Mouse (Mus musculus) hindbrain, postnatal 0 days (tissue): ENCODE results near the gene Bloc1s1. TPM values are rescaled to one million over a fixed set of nuclear protein-coding genes. Genes with fewer than 3 reads are reported as not detected.
A peak's percentile ranks its signal among the peaks of the same experiment; 100 is the strongest.

ENCODE experiments used
- ATAC-seq: fragments of 200-750 bp; cut with Nextera tagmentation; 2 replicates; pipeline ENCODE4 v1.8.0; 2017; ENCODE audit warnings: mild to moderate bottlenecking, moderate TSS enrichment, moderate library complexity
- DNase-seq: peaks from one replicate; pipeline ENCODE4 v3.0.0-alpha.2; 2015; ENCODE audit warnings: low spot score
- H3K27ac ChIP-seq: fragments of 300-500 bp; sonication (generic); 2 replicates; pipeline ENCODE4 v1.5.1; 2014; ENCODE audit warnings: mild to moderate bottlenecking
- H3K27me3 ChIP-seq: fragments of 300-500 bp; sonication (generic); 2 replicates; pipeline ENCODE4 v1.6.1; 2014; ENCODE audit warnings: low read length, mixed read lengths; ENCODE audit not compliant: insufficient read depth
- H3K36me3 ChIP-seq: fragments of 300-500 bp; sonication (generic); 2 replicates; pipeline ENCODE4 v1.6.1; 2014; ENCODE audit warnings: low read length, mixed read lengths; ENCODE audit not compliant: insufficient read depth
- H3K4me1 ChIP-seq: fragments of 300-500 bp; sonication (generic); 2 replicates; pipeline ENCODE4 v1.6.1; 2014; ENCODE audit warnings: antibody characterized with exemption, low read length, mixed read lengths; ENCODE audit not compliant: insufficient read depth
- H3K4me2 ChIP-seq: fragments of 300-500 bp; sonication (generic); 2 replicates; pipeline ENCODE4 v1.6.1; 2014; ENCODE audit warnings: low read depth, mild to moderate bottlenecking, low read length, moderate library complexity, mixed read lengths
- H3K4me3 ChIP-seq: fragments of 300-500 bp; sonication (generic); 2 replicates; pipeline ENCODE4 v1.5.1; 2014; ENCODE audit warnings: low read length
- H3K9ac ChIP-seq: fragments of 300-500 bp; sonication (generic); replicated peaks from 2 replicates; pipeline ENCODE4 v1.6.1; 2014; ENCODE audit warnings: mild to moderate bottlenecking, low read length, moderate library complexity, mixed read lengths
- H3K9me3 ChIP-seq: fragments of 300-500 bp; sonication (generic); 2 replicates; pipeline ENCODE4 v1.6.1; 2016; ENCODE audit warnings: low read length, mixed read lengths
- CTCF ChIP-seq: IDR thresholded peaks from 2 replicates; pipeline ENCODE4 v1.5.1; 2016; ENCODE audit warnings: antibody characterized with exemption, control low read depth, low read depth
- whole genome bisulfite sequencing: fragments of 180-500 bp; shearing (Covaris S2); extraction: QIAGEN DNeasy Blood & Tissue Kit; methylation state at CpG from one replicate; pipeline ENCODE4 v1.1.7; 2014; 5-methylcytosine and 5-hydroxymethylcytosine counted together
- polyA plus RNA-seq: library from polyadenylated mRNA; unstranded; fragments of >200 nt; fragmentation: Nextera tagmentation; extraction: Ambion mirVana; gene quantifications from 2 replicates; pipeline ENCODE4 v1.2.1, GENCODE M21; 2015
- total RNA-seq: library from RNA; depleted of rRNA; stranded (reverse); fragments of >200 nt; gene quantifications from 2 replicates; pipeline ENCODE4 v1.2.3, GENCODE M21; 2014; rRNA removed

Gene Bloc1s1
- total and polyA plus RNA-seq, 2 experiments from 2014 or later: 97.6 to 298 TPM

GRCm38 (mm10) chr10:128888941-128889827 is 34.7 kb downstream of the Bloc1s1 start:
- Histone ChIP-seq H3K36me3 (peaks cover 7% of the 10 kb centered on the region; the same call in 1 of the 2 replicates), H3K9me3 (no peaks in the 10 kb centered on the region), H3K9ac (peak overlapping the region; percentile 46), H3K4me1 (peaks cover 22% of the 10 kb centered on the region), H3K27me3 (no peaks in the 10 kb centered on the region), H3K4me3 (peak overlapping the region; percentile 31), H3K27ac (no peak overlapping the region; the same call in 1 of the 2 replicates), H3K4me2 (peak overlapping the region; percentile 86)
- peak; percentile 8 for ATAC-seq
- DNase-seq: peak; percentile 73
- no peak for TF ChIP-seq CTCF
- 0% methylated on average over 6 of the region's 7 CpGs for WGBS

GRCm38 (mm10) chr10:128882067-128882466 is 41.8 kb downstream of the Bloc1s1 start:
- no peak overlapping the region for H3K4me2 ChIP-seq
- TF ChIP-seq CTCF: no peak
- no peaks in the 10 kb centered on the region for H3K4me1 ChIP-seq
- DNase-seq: no peak
- no peaks in the 10 kb centered on the region for H3K9me3 ChIP-seq
- peaks cover 12% of the 10 kb centered on the region; the same call in 1 of the 2 replicates for H3K36me3 ChIP-seq
- no peak for ATAC-seq
- H3K4me3 ChIP-seq: no peak overlapping the region
- 81% methylated on average over 5 of the region's 5 CpGs for WGBS
- H3K27me3 ChIP-seq: no peaks in the 10 kb centered on the region
- H3K27ac ChIP-seq: no peak overlapping the region
- H3K9ac ChIP-seq: no peak overlapping the region

- H3K9ac ChIP-seq: no peak overlapping the region
- H3K4me3 ChIP-seq: no peak overlapping the region
- H3K4me2 ChIP-seq: no peak overlapping the region
- no peak overlapping the region for H3K27ac ChIP-seq
- DNase-seq (no peak), ATAC-seq (no peak)
- WGBS: 81% methylated on average over 2 of the region's 2 CpGs
- TF ChIP-seq CTCF: no peak
- no peaks in the 10 kb centered on the region for H3K27me3 ChIP-seq
- peaks cover 12% of the 10 kb centered on the region; the same call in 1 of the 2 replicates for H3K36me3 ChIP-seq
- H3K4me1 ChIP-seq: no peaks in the 10 kb centered on the region
- no peaks in the 10 kb centered on the region for H3K9me3 ChIP-seq
Observed at GRCm38 (mm10) chr10:128878811-128879210, 45.0 kb downstream of the Bloc1s1 start.

GRCm38 (mm10) chr10:128878291-128878690 is 45.5 kb downstream of the Bloc1s1 start:
- Histone ChIP-seq H3K4me2 (no peak overlapping the region), H3K4me1 (no peaks in the 10 kb centered on the region), H3K27ac (no peak overlapping the region), H3K27me3 (no peaks in the 10 kb centered on the region), H3K4me3 (no peak overlapping the region), H3K36me3 (peaks cover 17% of the 10 kb centered on the region; the same call in 1 of the 2 replicates), H3K9me3 (no peaks in the 10 kb centered on the region), H3K9ac (no peak overlapping the region)
- no peak for TF ChIP-seq CTCF
- ATAC-seq: no peak
- no peak for DNase-seq

GRCm38 (mm10) chr10:128870341-128870740 is 53.5 kb downstream of the Bloc1s1 start:
- Histone ChIP-seq H3K4me2 (no peak overlapping the region), H3K36me3 (peaks cover 15% of the 10 kb centered on the region; the same call in 1 of the 2 replicates), H3K9ac (no peak overlapping the region), H3K27me3 (no peaks in the 10 kb centered on the region), H3K9me3 (no peaks in the 10 kb centered on the region), H3K27ac (no peak overlapping the region), H3K4me3 (no peak overlapping the region), H3K4me1 (no peaks in the 10 kb centered on the region)
- DNase-seq: no peak
- no peak for TF ChIP-seq CTCF
- WGBS: 81% methylated on average over 3 of the region's 3 CpGs
- ATAC-seq: no peak

Other genes with a start within 250 kb of the Bloc1s1 start
- gene Suox, start 250.0 kb downstream of the Bloc1s1 start, total RNA-seq: 15.3 and 15.5 TPM in 2 replicates
- gene Suox, start 250.0 kb downstream of the Bloc1s1 start, polyA plus RNA-seq: 10.3 and 10.9 TPM in 2 replicates
- gene Rab5b, start 227.8 kb downstream of the Bloc1s1 start, total RNA-seq: 108 and 127 TPM in 2 replicates
- gene Rab5b, start 227.8 kb downstream of the Bloc1s1 start, polyA plus RNA-seq: 97.5 and 99.7 TPM in 2 replicates
- gene Pmel, start 219.8 kb downstream of the Bloc1s1 start, total RNA-seq: 0.63 and 1.0 TPM in 2 replicates
- gene Pmel, start 219.8 kb downstream of the Bloc1s1 start, polyA plus RNA-seq: 1.0 and 1.4 TPM in 2 replicates
- 17.5 and 21.2 TPM in 2 replicates for gene Cdk2, start 219.0 kb downstream of the Bloc1s1 start, total RNA-seq
- gene Cdk2, start 219.0 kb downstream of the Bloc1s1 start, polyA plus RNA-seq: 16.6 and 17.7 TPM in 2 replicates
- 6.2 and 6.6 TPM in 2 replicates for gene Dgka, start 179.2 kb downstream of the Bloc1s1 start, total RNA-seq
- 6.2 and 6.7 TPM in 2 replicates for gene Dgka, start 179.2 kb downstream of the Bloc1s1 start, polyA plus RNA-seq
- 45.6 and 47.4 TPM in 2 replicates for gene Pym1, start 176.1 kb downstream of the Bloc1s1 start, total RNA-seq
- 51.0 and 51.5 TPM in 2 replicates for gene Pym1, start 176.1 kb downstream of the Bloc1s1 start, polyA plus RNA-seq
- gene Mmp19, start 133.1 kb downstream of the Bloc1s1 start, total RNA-seq: 0.52 and 2.8 TPM in 2 replicates
- gene Mmp19, start 133.1 kb downstream of the Bloc1s1 start, polyA plus RNA-seq: 0.59 and 0.61 TPM in 2 replicates
- gene Dnajc14, start 120.0 kb downstream of the Bloc1s1 start, total RNA-seq: 28.6 and 30.9 TPM in 2 replicates
- 32.7 and 37.0 TPM in 2 replicates for gene Dnajc14, start 120.0 kb downstream of the Bloc1s1 start, polyA plus RNA-seq
- 26.5 and 27.3 TPM in 2 replicates for gene Tmem198b, start 119.7 kb downstream of the Bloc1s1 start, total RNA-seq
- 18.8 and 18.9 TPM in 2 replicates for gene Tmem198b, start 119.7 kb downstream of the Bloc1s1 start, polyA plus RNA-seq
- 19.4 and 24.3 TPM in 2 replicates for gene Sarnp, start 106.7 kb downstream of the Bloc1s1 start, total RNA-seq
- gene Sarnp, start 106.7 kb downstream of the Bloc1s1 start, polyA plus RNA-seq: 126 and 143 TPM in 2 replicates
- gene Ormdl2, start 102.4 kb downstream of the Bloc1s1 start, total RNA-seq: 12.0 and 23.1 TPM in 2 replicates
- gene Ormdl2, start 102.4 kb downstream of the Bloc1s1 start, polyA plus RNA-seq: 23.8 and 24.8 TPM in 2 replicates
- gene Gdf11, start 32.3 kb downstream of the Bloc1s1 start, total RNA-seq: 15.9 and 18.8 TPM in 2 replicates
- gene Gdf11, start 32.3 kb downstream of the Bloc1s1 start, polyA plus RNA-seq: 6.7 and 7.6 TPM in 2 replicates
- 35.2 and 40.9 TPM in 2 replicates for gene Cd63, start 23.0 kb downstream of the Bloc1s1 start, total RNA-seq
- 417 and 436 TPM in 2 replicates for gene Cd63, start 23.0 kb downstream of the Bloc1s1 start, polyA plus RNA-seq
- gene Rdh5, start 1.1 kb downstream of the Bloc1s1 start, total RNA-seq: 22.6 and 24.8 TPM in 2 replicates
- gene Rdh5, start 1.1 kb downstream of the Bloc1s1 start, polyA plus RNA-seq: 21.0 and 29.2 TPM in 2 replicates
- gene Itga7, start 9.8 kb upstream of the Bloc1s1 start, total RNA-seq: 29.0 and 30.6 TPM in 2 replicates
- 15.1 and 16.9 TPM in 2 replicates for gene Itga7, start 9.8 kb upstream of the Bloc1s1 start, polyA plus RNA-seq
- gene Mettl7b, start 37.0 kb upstream of the Bloc1s1 start, total RNA-seq: not detected in 2 replicates
- not detected in 2 replicates for gene Mettl7b, start 37.0 kb upstream of the Bloc1s1 start, polyA plus RNA-seq
- not detected in 2 replicates for gene Olfr9, start 65.4 kb upstream of the Bloc1s1 start, total RNA-seq
- not detected in 2 replicates for gene Olfr9, start 65.4 kb upstream of the Bloc1s1 start, polyA plus RNA-seq
- not detected in 2 replicates for gene Olfr763, start 86.8 kb upstream of the Bloc1s1 start, total RNA-seq
- gene Olfr763, start 86.8 kb upstream of the Bloc1s1 start, polyA plus RNA-seq: not detected in 2 replicates
- gene Olfr764-ps1, start 115.9 kb upstream of the Bloc1s1 start, total RNA-seq: not detected in 2 replicates
- gene Olfr764-ps1, start 115.9 kb upstream of the Bloc1s1 start, polyA plus RNA-seq: not detected in 2 replicates
- not detected in 2 replicates for gene Olfr765, start 126.0 kb upstream of the Bloc1s1 start, total RNA-seq
- gene Olfr765, start 126.0 kb upstream of the Bloc1s1 start, polyA plus RNA-seq: not detected in 2 replicates
- gene Olfr766-ps1, start 144.9 kb upstream of the Bloc1s1 start, total RNA-seq: not detected in 2 replicates
- gene Olfr766-ps1, start 144.9 kb upstream of the Bloc1s1 start, polyA plus RNA-seq: not detected in 2 replicates
- gene Olfr767, start 158.9 kb upstream of the Bloc1s1 start, total RNA-seq: not detected in 2 replicates
- gene Olfr767, start 158.9 kb upstream of the Bloc1s1 start, polyA plus RNA-seq: not detected in 2 replicates
- gene Olfr768, start 175.3 kb upstream of the Bloc1s1 start, total RNA-seq: not detected in 2 replicates
- not detected in 2 replicates for gene Olfr768, start 175.3 kb upstream of the Bloc1s1 start, polyA plus RNA-seq
- not detected in 2 replicates for gene Olfr769, start 193.8 kb upstream of the Bloc1s1 start, total RNA-seq
- gene Olfr769, start 193.8 kb upstream of the Bloc1s1 start, polyA plus RNA-seq: not detected in 2 replicates
- not detected in 2 replicates for gene Olfr770, start 215.0 kb upstream of the Bloc1s1 start, total RNA-seq
- not detected in 2 replicates for gene Olfr770, start 215.0 kb upstream of the Bloc1s1 start, polyA plus RNA-seq
- not detected in 2 replicates for gene Olfr771, start 240.7 kb upstream of the Bloc1s1 start, total RNA-seq
- not detected in 2 replicates for gene Olfr771, start 240.7 kb upstream of the Bloc1s1 start, polyA plus RNA-seq